In genomic region chr4:155652283-155653085, GRCm38 (mm10) we compare ENCODE assay signal across 9 mouse cellular contexts. TPM values are rescaled to one million over a fixed set of nuclear protein-coding genes. Genes with fewer than 3 reads are reported as not detected.
DNase-seq lines count a peak whose midpoint lies in the region; ATAC-seq and TF ChIP-seq lines count a peak whose summit lies in the region.
"Had no signal": no experiment of that assay in that cellular context is flagged by ENCODE, and none has a peak within 500 bp of the region (broad histone marks: within the 10 kb centered on the region; RNA-seq: fewer than 3 reads in every experiment).

No protein-coding gene starts in this region.

- no peak for ATAC-seq in kidney, embryonic 16.5 days (ENCODE audit: low FRiP score, low TSS enrichment)
- ATAC-seq in hindbrain, postnatal 0 days = no peak

- WGBS in kidney, embryonic 16.5 days = 18% methylated on average over 36 of the region's 36 CpGs
- 25% methylated on average over 36 of the region's 36 CpGs for WGBS in hindbrain, postnatal 0 days
- WGBS in thymus, adult 2 months = 42% methylated on average over 36 of the region's 36 CpGs

- TF ChIP-seq CTCF in hindbrain, postnatal 0 days (IDR thresholded peaks at IDR 0.05; ENCODE audit: low read depth) = 0 out of 2 replicates have a peak, but pooled peaks have one; percentile 1
- no peak for TF ChIP-seq CTCF in thymus, adult 2 months (IDR thresholded peaks at IDR 0.05; ENCODE audit: borderline replicate concordance, control insufficient read depth, extremely low read depth, insufficient read depth, low read length, poor library complexity)

- H3K9ac ChIP-seq in kidney, embryonic 16.5 days (replicated peaks; ENCODE audit: low read length) = peak overlapping the region; percentile 73
- peak overlapping the region; percentile 45 for H3K9ac ChIP-seq in hindbrain, postnatal 0 days (replicated peaks; ENCODE audit: low read length)

- H3K36me3 ChIP-seq in kidney, embryonic 16.5 days (ENCODE audit: insufficient read depth, low read length) = peaks cover 40% of the 10 kb centered on the region
- H3K36me3 ChIP-seq in hindbrain, postnatal 0 days (ENCODE audit: insufficient read depth, low read length) = peaks cover 52% of the 10 kb centered on the region
- peaks cover 35% of the 10 kb centered on the region for H3K36me3 ChIP-seq in thymus, adult 2 months (ENCODE audit: control insufficient read depth, insufficient read depth, low read length)

- peak overlapping the region; percentile 86 for H3K27ac ChIP-seq in kidney, embryonic 16.5 days (ENCODE audit: low read length)
- H3K27ac ChIP-seq in hindbrain, postnatal 0 days = no peak overlapping the region
- no peak overlapping the region for H3K27ac ChIP-seq in thymus, adult 2 months (ENCODE audit: control insufficient read depth, insufficient read depth, low read length)

- H3K4me2 ChIP-seq in kidney, embryonic 16.5 days (replicated peaks; ENCODE audit: low read depth, low read length) = peak overlapping the region; percentile 71
- H3K4me2 ChIP-seq in hindbrain, postnatal 0 days (ENCODE audit: low read depth, low read length) = peak overlapping the region; percentile 72

- TF ChIP-seq POLR2A in thymus, adult 2 months (IDR thresholded peaks at IDR 0.05; ENCODE audit: control insufficient read depth, extremely low read depth, insufficient read depth, low read length, poor library complexity) = no peak

- peak overlapping the region; percentile 53 for H3K4me3 ChIP-seq in kidney, embryonic 16.5 days (ENCODE audit: low read length)
- H3K4me3 ChIP-seq in hindbrain, postnatal 0 days (ENCODE audit: low read length) = peak overlapping the region; percentile 37
- H3K4me3 ChIP-seq in thymus, adult 2 months (ENCODE audit: control insufficient read depth, insufficient read depth, low read length) = no peak overlapping the region

- peaks cover 43% of the 10 kb centered on the region for H3K4me1 ChIP-seq in kidney, embryonic 16.5 days (ENCODE audit: insufficient read depth, low read length)
- peaks cover 10% of the 10 kb centered on the region; the same call in 1 of the 2 replicates for H3K4me1 ChIP-seq in hindbrain, postnatal 0 days (ENCODE audit: insufficient read depth, low read length)
- H3K4me1 ChIP-seq in thymus, adult 2 months (replicated peaks; ENCODE audit: control insufficient read depth, insufficient read depth, low read length) = peaks cover 24% of the 10 kb centered on the region

- H3K9me3 ChIP-seq in kidney, embryonic 16.5 days (ENCODE audit: low read length) = no peaks in the 10 kb centered on the region
- H3K9me3 ChIP-seq in hindbrain, postnatal 0 days (ENCODE audit: low read length) = no peaks in the 10 kb centered on the region

- DNase-seq in kidney, postnatal 14 days = no peak
- peak; percentile 42 to 60 for DNase-seq in cerebellum, postnatal 10 days
- peak; percentile 20 for DNase-seq in hindbrain, postnatal 0 days (ENCODE audit: low spot score)
- peak; percentile 22 for DNase-seq in neural tube, embryonic 10.5 days (ENCODE audit: extremely low spot score, low spot score)
- no peak for DNase-seq in ovary, postnatal 14 days (ENCODE audit: low spot score)
- no peak for DNase-seq in adrenal gland, postnatal 4 days (ENCODE audit: low spot score in 2 of 2)
- no peak for DNase-seq in thymus, adult 2 months

- H3K27me3 ChIP-seq in kidney, embryonic 16.5 days (ENCODE audit: insufficient read depth, low read length) = peaks cover 15% of the 10 kb centered on the region
- peaks cover 17% of the 10 kb centered on the region; the same call in 1 of the 2 replicates for H3K27me3 ChIP-seq in hindbrain, postnatal 0 days (ENCODE audit: insufficient read depth, low read length)
- H3K27me3 ChIP-seq in thymus, adult 2 months (ENCODE audit: control insufficient read depth, insufficient read depth, low read length) = peaks cover 18% of the 10 kb centered on the region

RNA-seq across cellular contexts. Expression of gene Mmp23, which starts 0.7 kb away (rescaled TPM):
- 70.4 and 71.7 TPM in 2 replicates for polyA plus RNA-seq in kidney, embryonic 16.5 days (2015; fragmentation: Nextera tagmentation; extraction: Ambion mirVana)
- total RNA-seq in hindbrain, postnatal 0 days (2014; rRNA removed) = 6.1 and 13.5 TPM in 2 replicates
- 4.2 and 5.7 TPM in 2 replicates for polyA plus RNA-seq in hindbrain, postnatal 0 days (2015; fragmentation: Nextera tagmentation; extraction: Ambion mirVana)
- total RNA-seq in adrenal gland, postnatal 4 days (2021) = 10 to 100 TPM; 18.8 to 25.4 TPM
- polyA plus RNA-seq in thymus, adult 2 months (2012; rRNA removed) = 17.0 and 17.8 TPM in 2 replicates
- total RNA-seq: hematopoietic stem cell, adult 5-6 weeks had no signal

RNA-seq across cellular contexts. Expression of gene Gm10563, which starts 7.3 kb away (rescaled TPM):
- polyA plus RNA-seq in kidney, embryonic 16.5 days (2015; fragmentation: Nextera tagmentation; extraction: Ambion mirVana) = not detected in 2 replicates
- not detected in 2 replicates for total RNA-seq in hindbrain, postnatal 0 days (2014; rRNA removed)
- not detected in 2 replicates for polyA plus RNA-seq in hindbrain, postnatal 0 days (2015; fragmentation: Nextera tagmentation; extraction: Ambion mirVana)
- total RNA-seq in adrenal gland, postnatal 4 days (2021) = not detected
- not detected in 2 replicates for polyA plus RNA-seq in thymus, adult 2 months (2012; rRNA removed)
- total RNA-seq: hematopoietic stem cell, adult 5-6 weeks had no signal

RNA-seq across cellular contexts. Expression of gene Mib2, which starts 16.5 kb away (rescaled TPM):
- polyA plus RNA-seq in kidney, embryonic 16.5 days (2015; fragmentation: Nextera tagmentation; extraction: Ambion mirVana) = 31.9 and 34.1 TPM in 2 replicates
- 109 and 127 TPM in 2 replicates for total RNA-seq in hindbrain, postnatal 0 days (2014; rRNA removed)
- polyA plus RNA-seq in hindbrain, postnatal 0 days (2015; fragmentation: Nextera tagmentation; extraction: Ambion mirVana) = 40.6 and 44.1 TPM in 2 replicates
- total RNA-seq in adrenal gland, postnatal 4 days (2021) = 10 to 100 TPM; 41.5 to 44.2 TPM
- 91.2 and 99.7 TPM in 2 replicates for polyA plus RNA-seq in thymus, adult 2 months (2012; rRNA removed)

RNA-seq across cellular contexts. Expression of gene Cdk11b, which starts 27.8 kb away (rescaled TPM):
- polyA plus RNA-seq in kidney, embryonic 16.5 days (2015; fragmentation: Nextera tagmentation; extraction: Ambion mirVana) = 56.6 and 65.6 TPM in 2 replicates
- total RNA-seq in hindbrain, postnatal 0 days (2014; rRNA removed) = 16.5 and 21.4 TPM in 2 replicates
- polyA plus RNA-seq in hindbrain, postnatal 0 days (2015; fragmentation: Nextera tagmentation; extraction: Ambion mirVana) = 65.5 and 74.3 TPM in 2 replicates
- total RNA-seq in adrenal gland, postnatal 4 days (2021) = 10 to 100 TPM; 53.8 to 55.0 TPM
- polyA plus RNA-seq in thymus, adult 2 months (2012; rRNA removed) = 34.4 and 42.1 TPM in 2 replicates

RNA-seq across cellular contexts. Expression of gene Fndc10, which starts 41.7 kb away (rescaled TPM):
- polyA plus RNA-seq in kidney, embryonic 16.5 days (2015; fragmentation: Nextera tagmentation; extraction: Ambion mirVana) = 2.5 and 2.8 TPM in 2 replicates
- 50.5 and 52.0 TPM in 2 replicates for total RNA-seq in hindbrain, postnatal 0 days (2014; rRNA removed)
- 26.0 and 26.5 TPM in 2 replicates for polyA plus RNA-seq in hindbrain, postnatal 0 days (2015; fragmentation: Nextera tagmentation; extraction: Ambion mirVana)
- total RNA-seq in adrenal gland, postnatal 4 days (2021) = 10 to 100 TPM; 54.6 to 60.4 TPM
- polyA plus RNA-seq in thymus, adult 2 months (2012; rRNA removed) = 17.4 and 18.5 TPM in 2 replicates

Comparison
In these comparisons a context has a peak if more than half of its experiments do, and no peak if none do; other contexts are left out.
1. DNase-seq: peak in cerebellum, postnatal 10 days (2 of 2), hindbrain, postnatal 0 days (single experiment) and neural tube, embryonic 10.5 days (single experiment); none in kidney, postnatal 14 days (single experiment), ovary, postnatal 14 days (single experiment), adrenal gland, postnatal 4 days (0 of 2) and thymus, adult 2 months (single experiment).